Mouse (Mus musculus): ENCODE data around the gene Map3k4.
"Not testable (repeated sequence)": the region's sequence is repeated elsewhere in the genome, so short reads cannot be mapped to it uniquely, and the experiment has no call there.

Map3k4 gene

DNA sequence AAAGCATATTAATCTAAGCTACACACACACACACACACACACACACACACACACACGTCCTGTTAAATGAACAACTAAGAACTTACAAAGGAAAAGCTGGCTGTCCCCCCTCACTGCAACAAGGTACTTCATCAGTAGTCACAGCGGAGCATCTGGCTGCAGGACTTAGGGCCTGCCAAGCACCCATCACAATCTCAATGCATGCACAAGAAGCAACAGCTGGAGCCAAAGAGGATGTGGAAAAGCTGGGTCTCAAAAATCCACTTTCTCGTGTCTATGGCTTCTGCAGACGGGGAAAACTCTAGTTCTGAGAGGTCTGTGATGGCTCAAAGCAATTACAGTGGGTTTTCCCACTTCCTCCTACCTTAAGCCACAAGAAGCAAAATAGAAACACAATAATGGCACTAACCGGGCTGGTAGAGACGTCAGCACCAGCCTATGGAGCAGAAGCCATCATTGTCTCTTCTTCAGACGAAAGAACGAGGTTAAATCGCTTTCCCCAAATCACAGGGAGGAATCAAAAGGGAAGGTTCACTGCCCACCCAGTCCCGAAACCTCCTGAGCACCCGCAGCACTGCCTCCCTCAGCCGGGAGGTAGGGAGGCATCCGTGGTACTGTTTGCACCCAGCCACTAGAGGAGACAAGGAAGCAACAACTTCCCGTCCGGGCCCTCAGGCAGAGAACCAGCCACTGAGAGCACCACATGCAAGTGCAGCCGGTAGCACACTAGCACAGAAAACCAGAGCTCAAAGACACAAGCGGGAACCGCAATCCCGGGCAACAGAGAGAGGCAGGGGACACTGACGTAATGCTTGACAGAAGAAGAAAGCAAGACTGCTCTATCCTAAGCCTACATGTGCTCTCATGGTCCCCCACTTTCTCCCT, 11.1 kb downstream of the Map3k4 start:
- DNase-seq (ENCODE audit: low spot score in 2 of 2), result no peak

GRCm38 (mm10) chr17:12304658-12305057, 13.9 kb downstream of the Map3k4 start:
- no peak for DNase-seq (ENCODE audit: low spot score in 2 of 2)

DNA sequence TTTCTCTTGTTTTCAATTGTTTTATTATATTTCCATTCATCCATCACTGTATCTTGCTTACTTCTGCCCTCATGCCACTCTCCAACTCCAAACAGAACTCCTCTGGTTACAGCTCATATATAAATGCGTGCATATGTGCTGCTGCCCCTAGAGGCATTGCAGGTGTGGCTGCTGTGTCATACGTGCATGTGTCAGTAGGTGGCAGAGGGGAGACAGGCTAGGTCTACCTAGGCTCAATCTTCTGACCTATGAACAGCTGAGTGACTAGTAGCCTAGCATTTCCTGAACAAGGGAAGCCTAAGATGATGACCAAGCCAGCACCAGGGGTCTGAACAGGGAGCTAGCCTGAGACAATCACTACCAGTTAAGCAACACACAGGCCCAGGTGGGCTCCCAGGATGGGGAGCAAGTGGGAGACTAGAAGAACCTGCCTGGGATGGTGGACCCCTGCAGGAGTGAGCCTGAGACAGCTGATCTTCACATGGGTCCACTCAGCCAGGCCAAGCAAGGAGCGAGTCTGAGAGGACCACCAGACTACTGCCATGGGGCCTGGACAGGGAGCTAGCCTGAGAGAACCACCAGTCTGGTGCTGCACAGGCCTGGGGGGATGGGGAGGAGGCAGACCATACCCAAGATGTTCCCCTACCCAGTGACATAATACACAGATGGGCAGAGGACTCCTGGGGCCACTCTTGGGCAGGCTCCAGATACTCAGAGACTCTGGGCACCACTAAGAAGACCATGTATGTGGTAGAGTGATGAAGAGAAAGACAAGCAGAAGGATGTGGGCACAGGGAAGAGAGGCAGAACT, 17.5 kb downstream of the Map3k4 start:
- DNase-seq (ENCODE audit: low spot score in 2 of 2), result no peak

GRCm38 (mm10) chr17:12300127-12300675, 18.4 kb downstream of the Map3k4 start:
- no peak for DNase-seq (ENCODE audit: low spot score in 2 of 2)

- no peak for DNase-seq (ENCODE audit: low spot score in 2 of 2)
These were observed 19.2 kb downstream of the Map3k4 start for GRCm38 (mm10) chr17:12299371-12299770.

GRCm38 (mm10) chr17:12297978-12298377, 20.6 kb downstream of the Map3k4 start:
- no peak for DNase-seq (ENCODE audit: low spot score in 2 of 2)

DNA sequence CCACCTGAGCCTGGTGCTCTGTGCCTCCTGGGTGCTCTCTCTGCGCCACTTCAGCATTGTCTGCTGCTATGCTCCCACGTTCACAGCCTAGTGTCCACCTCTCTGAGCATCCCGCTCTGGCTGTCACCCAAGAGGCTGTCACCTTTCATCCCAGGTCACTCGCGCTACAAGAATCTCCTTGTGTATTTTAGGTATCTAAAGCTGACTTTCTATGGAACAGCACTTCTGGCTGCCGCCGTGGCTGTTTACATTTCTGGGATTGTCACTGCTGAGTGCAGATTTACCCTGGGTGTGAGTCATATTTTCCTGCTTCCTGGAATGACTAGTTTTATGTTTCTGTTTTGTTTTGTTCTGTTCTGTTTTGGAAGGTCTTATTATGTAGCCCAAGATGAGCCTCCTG, 21.3 kb downstream of the Map3k4 start:
- no peak for DNase-seq (ENCODE audit: low spot score in 2 of 2)

DNA sequence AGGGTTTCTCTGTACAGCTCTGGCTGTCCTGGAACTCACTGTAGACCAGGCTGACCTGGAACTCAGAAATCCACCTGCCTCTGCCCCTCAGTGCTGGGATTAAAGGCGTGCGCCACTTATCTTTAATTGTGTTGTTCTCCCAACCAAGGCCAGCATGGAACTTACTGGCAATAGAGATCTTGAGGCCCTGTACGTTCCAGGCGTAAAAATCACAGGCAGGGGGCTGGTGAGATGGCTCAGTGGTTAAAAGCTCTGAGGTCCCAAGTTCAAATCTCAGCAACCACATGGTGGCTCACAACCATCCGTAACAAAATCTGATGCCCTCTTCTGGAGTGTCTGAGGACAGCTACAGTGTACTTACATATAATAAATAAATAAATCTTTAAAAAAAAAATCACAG, 22.7 kb downstream of the Map3k4 start:
- not testable (repeated sequence) for DNase-seq (ENCODE audit: low spot score in 2 of 2)

DNA sequence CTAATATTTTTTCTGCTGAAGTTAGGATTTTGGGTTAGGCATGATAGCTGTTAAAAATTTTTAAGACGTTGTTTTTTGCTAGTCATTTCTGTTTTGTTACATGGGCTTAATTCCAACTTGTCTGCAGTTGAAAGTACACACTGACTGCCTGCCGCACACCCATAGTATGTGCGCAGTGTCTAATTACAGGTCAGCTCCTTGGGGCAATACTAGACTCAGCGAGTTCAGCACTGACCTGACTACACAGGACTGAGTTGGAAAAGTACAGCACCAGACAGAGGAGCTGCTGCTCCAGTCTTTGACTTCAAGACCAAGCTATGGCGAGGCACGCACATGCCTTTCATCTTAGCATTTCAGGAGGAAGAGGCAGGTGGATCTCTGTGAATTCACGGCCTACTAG, 24.2 kb downstream of the Map3k4 start:
- no peak for DNase-seq (ENCODE audit: low spot score in 2 of 2)

DNA sequence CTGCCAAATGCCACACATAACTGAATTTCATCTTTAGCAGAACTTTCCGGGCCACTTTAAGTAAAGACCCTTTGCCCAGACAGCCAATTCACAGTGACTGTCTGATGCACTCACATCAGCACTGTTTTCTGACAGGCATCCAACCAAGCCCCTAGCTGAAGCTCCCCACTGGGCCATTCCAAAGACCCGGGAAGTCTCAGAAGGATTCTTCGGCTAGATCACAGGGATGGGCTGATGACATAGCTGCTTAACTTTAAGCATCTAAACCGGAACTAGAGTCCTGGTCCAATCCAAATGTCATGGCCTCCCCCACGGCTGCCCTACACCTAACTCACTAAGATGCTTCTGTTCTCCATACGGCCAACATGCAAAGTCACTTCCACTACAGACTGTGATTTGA, 25.0 kb downstream of the Map3k4 start:
- DNase-seq (ENCODE audit: low spot score in 2 of 2), result no peak

DNA sequence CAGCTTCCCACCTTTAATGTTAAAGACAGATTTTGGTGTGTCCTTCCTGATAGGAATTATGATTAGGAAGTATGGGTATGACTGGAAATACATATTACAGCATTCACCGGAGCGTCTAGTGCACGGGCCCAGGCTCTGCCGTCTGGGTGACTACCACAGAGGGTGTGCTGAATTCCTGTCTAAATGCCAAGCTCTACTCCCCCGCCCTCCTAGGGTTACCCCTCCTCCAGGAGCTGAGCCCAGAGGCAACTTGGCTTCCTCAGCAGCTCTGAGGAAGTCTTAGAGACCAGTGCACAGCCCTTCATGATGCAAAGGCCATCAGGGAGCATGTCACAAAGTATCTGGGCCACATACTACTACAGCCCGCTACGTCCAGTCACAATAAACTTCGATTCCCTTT, 25.7 kb downstream of the Map3k4 start:
- no peak for DNase-seq (ENCODE audit: low spot score in 2 of 2)

DNA sequence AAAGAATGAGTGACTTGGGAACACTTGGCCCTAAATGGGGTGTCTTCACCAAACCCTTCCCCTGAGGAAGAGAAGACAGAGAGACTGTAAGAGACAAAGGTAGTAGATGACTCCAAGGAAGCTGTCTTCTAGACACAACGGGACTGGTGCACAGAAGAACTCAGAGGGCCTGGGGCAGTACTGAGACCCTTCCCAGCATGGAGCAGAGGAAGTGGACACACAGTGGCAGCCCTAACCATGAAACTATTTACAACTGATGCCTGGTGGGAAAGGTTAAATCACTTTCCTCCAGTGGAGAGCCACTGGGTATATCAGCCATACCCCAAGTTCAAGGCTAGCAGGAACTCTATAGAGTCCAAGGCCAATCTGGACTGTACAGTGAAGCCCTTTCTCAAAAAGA, 26.2 kb downstream of the Map3k4 start:
- no peak for DNase-seq (ENCODE audit: low spot score in 2 of 2)

GRCm38 (mm10) chr17:12291151-12291550, 27.4 kb downstream of the Map3k4 start:
- no peak for DNase-seq (ENCODE audit: low spot score in 2 of 2)

DNA sequence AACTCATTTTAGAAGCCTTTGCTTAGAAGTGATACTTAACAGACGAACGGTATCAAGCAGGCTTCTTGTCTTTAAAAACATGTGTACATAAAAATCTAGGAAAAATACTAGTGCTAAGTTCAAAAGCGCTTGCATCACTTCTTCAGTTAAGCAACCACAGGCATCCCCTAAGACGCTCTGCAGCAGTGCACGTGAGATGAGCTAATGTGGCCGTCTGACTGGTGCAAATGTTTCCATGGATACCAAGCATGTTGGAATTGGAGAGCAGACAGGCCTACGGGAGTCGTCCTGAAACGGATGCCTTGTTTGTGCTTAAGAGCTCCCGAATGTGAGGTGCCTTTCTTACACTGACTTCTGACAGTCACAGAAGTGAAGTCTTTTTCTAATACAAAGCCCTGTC, 27.9 kb downstream of the Map3k4 start:
- peak; percentile 45 to 65 for DNase-seq (ENCODE audit: low spot score in 2 of 2)

DNA sequence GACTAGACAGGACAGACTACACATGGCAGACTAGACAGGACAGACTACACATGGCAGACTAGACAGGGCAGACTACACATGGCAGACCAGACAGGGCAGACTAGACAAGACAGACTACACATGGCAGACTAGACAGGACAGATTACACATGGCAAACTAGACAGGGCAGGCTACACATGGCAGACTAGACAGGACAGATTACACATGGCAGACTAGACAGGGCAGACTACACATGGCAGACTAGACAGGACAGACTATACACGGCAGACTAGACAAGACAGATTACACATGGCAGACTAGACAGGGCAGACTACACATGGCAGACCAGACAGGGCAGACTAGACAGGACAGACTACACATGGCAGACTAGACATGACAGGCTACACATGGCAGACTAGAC, 28.8 kb downstream of the Map3k4 start:
- DNase-seq (ENCODE audit: low spot score in 2 of 2), result not testable (repeated sequence)

GRCm38 (mm10) chr17:12288871-12289270, 29.7 kb downstream of the Map3k4 start:
- no peak for DNase-seq (ENCODE audit: low spot score in 2 of 2)

GRCm38 (mm10) chr17:12279810-12280209, 38.8 kb downstream of the Map3k4 start:
- no peak for DNase-seq (ENCODE audit: low spot score in 2 of 2)

DNA sequence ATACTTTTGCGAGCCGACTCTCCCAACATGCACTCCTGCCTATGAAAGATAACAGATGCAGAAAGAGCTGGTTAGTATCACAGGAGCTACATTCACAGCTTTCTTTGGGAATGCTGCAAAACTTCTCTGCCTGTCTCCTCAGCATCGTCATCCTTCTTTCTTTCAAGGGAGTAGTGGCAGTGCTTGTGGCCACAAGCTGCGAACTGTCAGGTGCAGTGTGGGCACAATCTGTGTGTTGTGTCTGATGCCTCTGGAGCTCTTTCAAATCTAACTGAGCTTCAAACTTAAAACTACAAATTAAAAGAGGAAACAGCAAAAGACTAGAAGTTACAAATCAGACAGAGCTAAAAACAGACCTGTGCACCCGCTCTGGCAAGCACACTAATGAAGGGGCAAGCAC, 40.5 kb downstream of the Map3k4 start:
- no peak for DNase-seq (ENCODE audit: low spot score in 2 of 2)

- DNase-seq (ENCODE audit: low spot score in 2 of 2), result no peak
These were observed 41.3 kb downstream of the Map3k4 start for GRCm38 (mm10) chr17:12277297-12277696.

DNA sequence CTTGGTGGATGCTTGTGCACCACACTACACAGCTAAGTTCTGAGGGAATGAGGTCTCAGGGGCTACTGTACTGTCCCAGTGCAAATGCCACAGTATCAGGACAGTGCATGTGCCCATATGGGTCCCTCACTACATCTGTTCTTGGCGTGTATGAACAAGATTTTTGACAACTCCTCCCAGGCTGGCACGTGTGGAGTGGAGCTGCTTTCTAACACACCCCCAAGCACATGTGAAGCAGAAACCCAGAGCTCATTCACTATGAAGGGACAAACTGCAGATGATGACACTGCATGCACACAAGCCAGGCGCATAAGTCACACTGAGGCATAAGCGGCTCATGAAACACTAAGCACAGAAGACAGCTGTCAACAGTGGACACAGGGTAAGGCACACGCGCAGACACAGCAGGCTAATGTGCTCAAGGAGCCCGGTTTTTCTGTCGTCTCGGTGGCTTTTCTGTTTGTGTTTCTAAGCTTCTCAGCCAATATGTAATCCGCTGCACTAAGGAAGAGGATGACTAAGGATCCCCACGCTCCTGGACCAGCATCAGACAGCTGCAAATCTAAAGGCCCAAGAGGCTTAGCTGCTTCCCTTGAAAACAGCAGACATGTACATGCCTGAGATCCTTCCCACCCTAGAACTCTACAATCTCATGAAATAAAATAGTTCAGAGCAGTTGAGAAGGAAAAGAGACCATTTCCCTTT, 41.9 kb downstream of the Map3k4 start:
- DNase-seq (ENCODE audit: low spot score in 2 of 2), result no peak

DNA sequence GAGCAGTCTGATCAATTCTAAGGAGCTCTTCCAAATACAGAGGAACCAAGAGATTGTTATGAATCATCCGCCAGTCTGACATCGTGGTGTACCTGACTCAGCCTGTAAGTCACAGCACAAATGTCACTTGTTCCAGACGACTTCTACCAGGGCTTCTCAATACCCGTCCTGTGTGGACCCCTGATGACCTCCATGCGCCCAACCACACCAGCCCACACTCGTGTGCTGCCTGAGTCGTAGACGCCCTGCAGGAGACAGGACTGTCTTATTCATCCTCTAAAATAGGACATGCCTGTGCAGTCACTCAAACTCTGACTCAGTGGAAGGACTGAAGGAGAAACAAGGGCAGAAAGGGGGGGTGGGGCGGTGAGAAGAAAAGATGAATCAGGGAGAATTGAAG, 42.8 kb downstream of the Map3k4 start:
- no peak for DNase-seq (ENCODE audit: low spot score in 2 of 2)

DNA sequence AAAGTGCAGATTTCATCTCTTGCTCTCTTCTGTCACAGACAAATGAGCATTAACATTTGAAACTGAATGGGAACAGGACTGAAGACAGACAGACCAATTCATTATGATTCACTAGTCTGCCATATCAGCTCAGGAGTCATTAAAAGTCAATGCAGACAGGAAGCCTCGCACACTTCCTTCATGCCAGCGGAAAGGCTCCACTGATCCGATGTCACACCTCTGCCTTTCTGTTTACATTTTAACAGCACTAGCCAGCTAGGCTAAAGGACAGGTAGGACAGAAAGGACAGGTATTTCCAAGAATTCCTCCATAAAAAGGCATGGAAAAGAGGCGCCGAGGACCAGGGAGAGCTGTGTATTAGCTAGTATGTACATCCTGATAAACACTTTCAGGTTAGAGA, 45.6 kb downstream of the Map3k4 start:
- DNase-seq (ENCODE audit: low spot score in 2 of 2), result no peak
